Mouse (Mus musculus) bone marrow macrophage, adult 2 months (primary cell): ENCODE results near the gene Dscaml1.

Experiments
- CTCF ChIP-seq: IDR thresholded peaks from 2 replicates; pipeline ENCODE4 v1.5.1; 2012; ENCODE audit warnings: low read depth, mild to moderate bottlenecking, low read length, moderate library complexity
- POLR2A ChIP-seq: IDR thresholded peaks from 2 replicates; pipeline ENCODE4 v1.6.1; 2012; ENCODE audit warnings: mild to moderate bottlenecking, low read depth, low read length, borderline replicate concordance

DNA sequence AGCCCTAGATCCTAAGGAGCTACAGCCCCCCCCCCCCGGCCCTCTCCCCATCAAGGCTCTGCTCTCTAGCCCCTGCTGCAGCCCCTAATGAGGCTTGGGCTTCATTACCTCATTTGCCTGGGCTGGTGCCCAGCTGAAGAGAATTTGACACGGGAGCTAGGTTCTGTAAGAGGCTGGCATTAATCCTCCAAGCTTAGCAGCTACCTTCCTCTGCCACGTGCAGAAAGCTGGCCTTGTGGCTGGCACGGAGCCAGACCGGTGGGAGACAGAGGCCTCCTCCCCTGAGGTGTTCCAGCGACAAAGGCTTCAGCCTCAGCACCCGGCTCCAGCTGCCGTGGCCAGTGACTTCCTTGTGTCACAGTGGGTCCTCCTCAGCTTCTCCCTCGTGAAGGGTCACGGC is 206.1 kb downstream of the Dscaml1 start:
- TF ChIP-seq CTCF (no peak), POLR2A (no peak)
